Mouse (Mus musculus) spleen, adult 2 months (tissue): Measurements from ENCODE around the gene Zfp26. TPM values are rescaled to one million over a fixed set of nuclear protein-coding genes. Genes with fewer than 3 reads are reported as not detected.

Experiments
- DNase-seq, 2 experiments: peaks; one replicate each; pipeline versions ENCODE4 v3.0.0 to v3.0.0-alpha.2; 2012 to 2021; ENCODE audit warnings: low spot score in 2 of 2, low read depth in 1 of 2
- H3K27ac ChIP-seq: fragments of 200-500 bp; 2 replicates; pipeline ENCODE4 v1.5.1; 2012; ENCODE audit warnings: low read length, inconsistent platforms; ENCODE audit not compliant: insufficient read depth
- H3K27me3 ChIP-seq: fragments of 200-500 bp; 2 replicates; pipeline ENCODE4 v1.6.1; 2012; ENCODE audit warnings: mild to moderate bottlenecking, moderate library complexity, low read length, inconsistent platforms; ENCODE audit not compliant: control insufficient read depth, insufficient read depth
- H3K36me3 ChIP-seq: fragments of 200-500 bp; 2 replicates; pipeline ENCODE4 v1.6.1; 2012; ENCODE audit warnings: mild to moderate bottlenecking, low read length, inconsistent platforms; ENCODE audit not compliant: control insufficient read depth, insufficient read depth
- H3K4me1 ChIP-seq: fragments of 200-500 bp; 2 replicates; pipeline ENCODE4 v1.6.1; 2011; ENCODE audit warnings: inconsistent platforms; ENCODE audit not compliant: control insufficient read depth, insufficient read depth, insufficient read length
- H3K4me3 ChIP-seq: fragments of 200-500 bp; 2 replicates; pipeline ENCODE4 v1.5.1; 2011; ENCODE audit warnings: mild to moderate bottlenecking, inconsistent platforms; ENCODE audit not compliant: insufficient read depth, insufficient read length; ENCODE audit errors: extremely low read depth
- CTCF ChIP-seq: fragments of 200-500 bp; IDR thresholded peaks from 2 replicates; pipeline ENCODE4 v1.5.1; 2011; ENCODE audit warnings: mild to moderate bottlenecking, inconsistent platforms; ENCODE audit not compliant: insufficient read depth, insufficient read length, insufficient replicate concordance; ENCODE audit errors: extremely low read depth
- POLR2A ChIP-seq: fragments of 200-500 bp; IDR thresholded peaks from 2 replicates; pipeline ENCODE4 v1.6.1; 2011; ENCODE audit warnings: low read depth, low read length, inconsistent platforms
- WGBS: fragments of 180-500 bp; shearing (Covaris S2); methylation state at CpG from one replicate; pipeline ENCODE4 v1.1.7; 2018; 5-methylcytosine and 5-hydroxymethylcytosine counted together
- polyA plus RNA-seq: library from polyadenylated mRNA; depleted of rRNA; stranded (reverse); fragments of >200 nt; gene quantifications from 2 replicates; pipeline ENCODE4 v1.2.3, GENCODE M21; 2012; rRNA removed

Gene Zfp26
- polyA plus RNA-seq, 1 experiment, result 1.4 TPM

DNA sequence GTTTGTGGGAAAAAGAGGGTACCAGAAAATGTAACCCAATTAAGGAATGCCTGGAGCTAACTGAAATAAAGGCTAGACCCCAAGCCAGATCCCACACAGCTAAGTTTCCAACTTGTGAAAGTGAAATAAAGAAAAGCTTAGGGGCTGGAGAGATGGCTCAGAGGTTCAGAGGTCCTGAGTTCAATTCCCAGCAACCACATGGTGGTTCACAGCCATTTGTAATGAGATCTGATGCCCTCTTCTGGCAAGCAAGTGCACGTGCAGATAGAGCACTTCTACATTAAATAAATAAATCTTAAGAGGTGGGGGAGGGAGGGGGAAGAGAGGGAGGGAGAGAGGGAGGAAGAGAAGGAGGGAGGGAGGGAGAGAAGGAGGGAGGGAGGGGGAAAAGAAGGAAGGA lies 48.5 kb downstream of the Zfp26 start:
- no peaks in the 10 kb centered on the region for H3K4me1 ChIP-seq
- no peak for DNase-seq
- no peak overlapping the region for H3K27ac ChIP-seq
- no peak for TF ChIP-seq POLR2A
- no peak for TF ChIP-seq CTCF
- H3K36me3 ChIP-seq, result no peaks in the 10 kb centered on the region
- no peak overlapping the region for H3K4me3 ChIP-seq
- WGBS, result 35% methylated on average over 1 of the region's 1 CpGs
- no peaks in the 10 kb centered on the region for H3K27me3 ChIP-seq

GRCm38 (mm10) chr9:20409319-20409718 lies 50.6 kb downstream of the Zfp26 start:
- Histone ChIP-seq H3K36me3 (no peaks in the 10 kb centered on the region), H3K4me1 (no peaks in the 10 kb centered on the region), H3K27ac (no peak overlapping the region), H3K27me3 (no peaks in the 10 kb centered on the region), H3K4me3 (no peak overlapping the region)
- no peak for DNase-seq
- 89% methylated on average over 2 of the region's 2 CpGs for WGBS
- no peak for TF ChIP-seq CTCF
- no peak for TF ChIP-seq POLR2A

GRCm38 (mm10) chr9:20385343-20385703 lies 74.6 kb downstream of the Zfp26 start:
- H3K36me3 ChIP-seq, result no peaks in the 10 kb centered on the region
- 11% methylated on average over 16 of the region's 16 CpGs for WGBS
- DNase-seq, result no peak
- no peak for TF ChIP-seq POLR2A
- no peaks in the 10 kb centered on the region for H3K4me1 ChIP-seq
- H3K27me3 ChIP-seq, result no peaks in the 10 kb centered on the region
- peak overlapping the region; percentile 57 for H3K27ac ChIP-seq
- peak overlapping the region; percentile 74 for H3K4me3 ChIP-seq

- WGBS, result 2% methylated on average over 40 of the region's 40 CpGs
- TF ChIP-seq CTCF (peak; percentile 70), POLR2A (no peak)
- H3K4me1 ChIP-seq, result no peaks in the 10 kb centered on the region
- peak within 1 kb of the TSS; percentile 62 for H3K27ac ChIP-seq
- peak; percentile 81 to 88 for DNase-seq
- H3K27me3 ChIP-seq, result no peaks in the 10 kb centered on the region
- H3K36me3 ChIP-seq, result no peaks in the 10 kb centered on the region
- H3K4me3 ChIP-seq, result peak within 1 kb of the TSS; percentile 74
Measured at GRCm38 (mm10) chr9:20384532-20385342, 75.2 kb downstream of the Zfp26 start, which contains the start of gene Zfp560. Gene Zfp560, minus strand, starts transcription at chr9:20385177.

- H3K36me3 ChIP-seq, result no peaks in the 10 kb centered on the region
- WGBS, result 92% methylated on average over 7 of the region's 7 CpGs
Measured at GRCm38 (mm10) chr9:20383659-20384058, 76.3 kb downstream of the Zfp26 start.

More at GRCm38 (mm10) chr9:20383659-20384058, 76.3 kb downstream of the Zfp26 start:
- no peak for TF ChIP-seq POLR2A
- Histone ChIP-seq H3K4me3 (no peak overlapping the region), H3K4me1 (no peaks in the 10 kb centered on the region), H3K27me3 (no peaks in the 10 kb centered on the region), H3K27ac (no peak overlapping the region)
- DNase-seq, result no peak

Other genes starting within 250 kb of the Zfp26 start
- gene Olfr871, start 248.0 kb downstream of the Zfp26 start, polyA plus RNA-seq, result not detected in 2 replicates
- gene Olfr872, start 223.0 kb downstream of the Zfp26 start, polyA plus RNA-seq, result not detected in 2 replicates
- not detected in 2 replicates for gene Olfr39, start 177.8 kb downstream of the Zfp26 start, polyA plus RNA-seq
- gene Olfr873, start 161.6 kb downstream of the Zfp26 start, polyA plus RNA-seq, result not detected in 2 replicates
- not detected in 2 replicates for gene Olfr18, start 124.1 kb downstream of the Zfp26 start, polyA plus RNA-seq
- gene Zfp560, start 75.0 kb downstream of the Zfp26 start, polyA plus RNA-seq, result 1.2 and 1.7 TPM in 2 replicates
- gene Zfp426, start 32.6 kb upstream of the Zfp26 start, polyA plus RNA-seq, result 3.2 and 3.7 TPM in 2 replicates
- gene Zfp266, start 61.3 kb upstream of the Zfp26 start, polyA plus RNA-seq, result 1.9 and 2.1 TPM in 2 replicates
- gene Zfp846, start 121.1 kb upstream of the Zfp26 start, polyA plus RNA-seq, result 0.82 and 1.1 TPM in 2 replicates
- gene Ubl5, start 182.7 kb upstream of the Zfp26 start, polyA plus RNA-seq, result 96.6 and 178 TPM in 2 replicates
- 82.2 and 105 TPM in 2 replicates for gene Fbxl12, start 184.6 kb upstream of the Zfp26 start, polyA plus RNA-seq
- gene Pin1, start 191.9 kb upstream of the Zfp26 start, polyA plus RNA-seq, result 11.3 and 12.0 TPM in 2 replicates